Mouse (Mus musculus) cerebellum, postnatal 14 days (tissue): ENCODE data around the gene Stau1.

Experiments
- DNase-seq, 2 experiments: peaks; one replicate each; pipeline ENCODE4 v3.0.0; 2021; ENCODE audit warnings: mixed read lengths in 2 of 2

Stau1 gene

GRCm38 (mm10) chr2:166906523-166907182 lies 89.4 kb downstream of the Stau1 start:
- peak; percentile 23 to 26 for DNase-seq

GRCm38 (mm10) chr2:166905711-166906522 lies 90.2 kb downstream of the Stau1 start, which contains the start of gene Cse1l:
Gene Cse1l, plus strand, starts transcription at chr2:166906040.
- DNase-seq: peak; percentile 99

- DNase-seq: peak in 1 of 2 experiments; percentile 34
Observed at GRCm38 (mm10) chr2:166903719-166904282, 92.3 kb downstream of the Stau1 start.

- no peak for DNase-seq
Observed at GRCm38 (mm10) chr2:166900792-166901505, 95.2 kb downstream of the Stau1 start.

GRCm38 (mm10) chr2:166899746-166900145 lies 96.4 kb downstream of the Stau1 start:
- no peak for DNase-seq

GRCm38 (mm10) chr2:166899161-166899560 lies 96.9 kb downstream of the Stau1 start:
- no peak for DNase-seq
